Mouse (Mus musculus) bone marrow, adult 2 months (tissue): ENCODE data around the gene Alkbh4. TPM values are rescaled to one million over a fixed set of nuclear protein-coding genes. Genes with fewer than 3 reads are reported as not detected.
A peak's percentile ranks its signal among the peaks of the same experiment; 100 is the strongest.
"Not testable (repeated sequence)": the region's sequence is repeated elsewhere in the genome, so short reads cannot be mapped to it uniquely, and the experiment has no call there.

ENCODE experiments used
- H3K27ac ChIP-seq: fragments of 200-500 bp; 2 replicates; pipeline ENCODE4 v1.5.1; 2012; ENCODE audit warnings: low read depth, mild to moderate bottlenecking, control low read depth, inconsistent platforms, low read length; ENCODE audit not compliant: control insufficient read depth, poor library complexity, insufficient read depth
- H3K4me1 ChIP-seq: fragments of 200-500 bp; 2 replicates; pipeline ENCODE4 v1.6.1; 2011; ENCODE audit warnings: low read length; ENCODE audit not compliant: control insufficient read depth, insufficient read depth
- H3K4me3 ChIP-seq: fragments of 200-500 bp; replicated peaks from 2 replicates; pipeline ENCODE3; 2011; ENCODE audit warnings: mild to moderate bottlenecking, low read depth, low read length, control low read depth; ENCODE audit not compliant: control insufficient read depth
- CTCF ChIP-seq: fragments of 200-500 bp; IDR thresholded peaks from 2 replicates; pipeline ENCODE4 v1.5.1; 2011; ENCODE audit warnings: low read length, control low read depth; ENCODE audit not compliant: control insufficient read depth, insufficient read depth
- POLR2A ChIP-seq: fragments of 200-500 bp; IDR thresholded peaks from 2 replicates; pipeline ENCODE4 v1.6.1; 2011; ENCODE audit warnings: low read depth, mild to moderate bottlenecking, control low read depth, low read length, borderline replicate concordance; ENCODE audit not compliant: control insufficient read depth
- WGBS: fragments of 180-500 bp; shearing (Covaris S2); methylation state at CpG from one replicate; pipeline ENCODE4 v1.1.7; 2018; 5-methylcytosine and 5-hydroxymethylcytosine counted together
- polyA plus RNA-seq: library from polyadenylated mRNA; stranded (reverse); fragments of >200 nt; gene quantifications from 2 replicates; pipeline ENCODE4 v1.2.4, GENCODE M21; 2011; ENCODE audit warnings: low replicate concordance; ENCODE audit not compliant: missing spikeins, insufficient read depth, insufficient read length

Gene Alkbh4
- polyA plus RNA-seq, 1 experiment: 14.2 TPM

DNA sequence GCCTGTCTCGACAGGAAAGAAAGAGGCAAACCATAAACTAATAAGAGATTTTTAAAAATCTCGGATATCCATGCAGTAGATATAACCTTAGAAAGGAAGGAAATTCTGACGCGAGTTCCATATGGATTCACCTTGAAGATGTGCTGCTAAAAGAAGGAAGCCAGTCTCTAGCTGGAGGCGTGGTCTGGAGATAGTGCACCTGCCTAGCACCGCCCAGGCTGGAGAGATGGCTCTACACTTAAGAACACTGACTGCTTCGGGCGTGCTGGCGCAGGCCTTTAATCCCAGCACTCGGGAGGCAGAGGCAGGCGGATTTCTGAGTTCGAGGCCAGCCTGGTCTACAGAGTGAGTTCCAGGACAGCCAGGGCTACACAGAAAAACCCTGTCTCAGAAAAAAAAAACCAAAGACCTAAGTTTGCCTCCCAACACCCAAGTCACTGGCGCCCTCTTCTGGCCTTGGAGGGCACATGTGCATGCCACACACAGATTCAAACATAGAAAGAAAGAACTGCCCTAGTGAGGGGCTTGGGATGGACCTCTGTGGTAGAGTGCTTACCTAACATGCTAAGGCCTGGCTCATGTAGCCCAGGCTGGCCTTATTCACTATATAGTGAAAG lies 1.8 kb downstream of the Alkbh4 start:
- WGBS: 54% methylated on average over 13 of the region's 13 CpGs
- H3K4me1 ChIP-seq: peaks cover 4% of the 10 kb centered on the region
- no peak overlapping the region for H3K4me3 ChIP-seq
- TF ChIP-seq POLR2A (no peak), CTCF (peak; percentile 85)
- no peak overlapping the region for H3K27ac ChIP-seq

DNA sequence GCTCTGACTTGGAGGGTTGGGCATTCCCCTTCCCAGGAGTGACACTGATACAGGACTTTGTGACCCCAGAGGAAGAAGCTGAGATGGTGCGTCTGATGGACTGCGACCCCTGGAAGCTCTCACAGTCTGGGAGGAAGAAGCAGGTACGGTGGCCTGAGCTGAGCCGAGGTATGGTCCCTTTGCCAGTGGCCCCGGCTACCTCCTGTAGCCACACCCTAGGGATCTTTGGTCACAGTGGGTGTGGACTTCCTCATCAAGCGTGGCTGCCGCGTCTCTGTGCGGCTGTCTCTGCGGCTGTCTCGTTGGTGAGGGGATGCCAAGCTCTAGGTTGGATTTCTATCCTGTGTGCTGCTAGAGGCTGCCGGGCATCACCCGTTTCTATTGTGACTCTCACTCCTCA lies 3.4 kb downstream of the Alkbh4 start:
- 46% methylated on average over 13 of the region's 13 CpGs for WGBS
- Histone ChIP-seq H3K27ac (peak overlapping the region; percentile 94), H3K4me1 (peaks cover 4% of the 10 kb centered on the region), H3K4me3 (no peak overlapping the region)
- TF ChIP-seq POLR2A: peak; percentile 28; the same call in 1 of the 2 replicates
- no peak for TF ChIP-seq CTCF

DNA sequence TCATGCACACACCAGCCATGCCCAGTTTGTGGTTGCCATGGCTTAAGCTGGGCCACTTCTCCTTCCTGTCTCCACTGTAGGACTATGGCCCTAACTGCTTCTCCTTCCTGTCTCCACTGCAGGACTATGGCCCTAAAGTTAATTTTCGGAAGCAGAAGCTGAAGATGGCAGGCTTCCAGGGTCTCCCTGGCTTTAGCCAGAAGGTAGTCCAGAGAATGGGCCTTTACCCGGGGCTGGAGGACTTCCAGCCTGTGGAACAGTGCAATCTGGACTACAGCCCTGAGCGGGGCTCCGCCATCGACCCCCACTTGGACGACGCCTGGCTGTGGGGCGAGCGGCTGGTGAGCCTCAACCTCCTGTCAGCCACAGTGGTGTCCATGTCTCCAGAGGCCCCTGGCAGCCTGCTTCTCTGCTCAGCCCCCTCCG lies 4.1 kb downstream of the Alkbh4 start:
- TF ChIP-seq POLR2A: no peak
- Histone ChIP-seq H3K4me3 (peak overlapping the region; percentile 5), H3K4me1 (peaks cover 5% of the 10 kb centered on the region), H3K27ac (peak overlapping the region; percentile 94)
- 60% methylated on average over 10 of the region's 10 CpGs for WGBS

DNA sequence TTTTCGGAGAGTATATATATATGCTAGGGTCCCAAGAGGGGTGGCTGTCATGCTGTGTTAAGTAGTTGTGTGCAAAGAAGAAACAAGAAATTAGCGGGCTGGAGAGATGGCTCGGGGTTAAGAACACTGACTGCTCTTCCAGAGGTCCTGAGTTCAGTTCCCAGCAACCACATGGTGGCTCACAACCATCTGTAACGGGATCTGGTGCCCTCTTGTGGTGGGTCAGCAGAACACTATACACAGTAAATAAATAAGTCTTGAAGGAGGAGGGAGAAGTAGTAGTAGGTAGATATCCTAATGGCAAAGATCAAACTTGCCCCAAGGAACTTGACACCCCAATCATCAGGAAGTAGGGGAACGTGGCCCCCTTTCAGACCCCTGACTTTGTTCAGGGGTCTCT lies 6.8 kb downstream of the Alkbh4 start:
- H3K4me1 ChIP-seq: peaks cover 10% of the 10 kb centered on the region

DNA sequence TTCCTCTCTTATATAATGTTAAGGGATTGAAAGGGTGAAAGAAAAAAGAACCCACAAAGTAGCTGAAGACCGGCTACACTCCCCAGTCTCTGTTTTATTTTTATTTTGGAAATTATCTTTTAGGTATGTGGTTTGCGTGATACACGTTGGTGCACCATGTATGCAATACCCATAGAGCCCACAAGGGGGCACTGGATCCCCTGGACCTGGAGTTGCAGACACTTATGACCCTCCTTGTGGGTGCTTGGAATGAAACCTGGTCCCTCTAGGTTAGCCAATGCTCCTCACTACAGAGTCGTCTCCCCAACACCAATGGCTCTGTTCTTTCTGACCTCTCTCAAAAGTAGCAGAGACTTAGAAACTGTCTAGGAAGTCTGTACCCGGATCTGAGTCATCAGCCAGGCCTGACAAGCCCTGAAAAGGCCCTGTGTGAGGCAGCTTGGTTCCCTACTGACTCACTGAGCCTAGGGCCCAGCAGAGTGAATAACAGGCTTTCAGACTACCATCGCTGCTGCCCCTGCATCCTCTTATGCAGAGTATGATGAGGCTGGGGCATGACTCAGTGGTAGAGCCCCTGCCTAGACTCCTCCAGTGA lies 7.3 kb downstream of the Alkbh4 start:
- no peak overlapping the region for H3K4me3 ChIP-seq
- TF ChIP-seq CTCF (peak; percentile 41; the same call in 1 of the 2 replicates), POLR2A (no peak)
- H3K4me1 ChIP-seq: peaks cover 12% of the 10 kb centered on the region
- H3K27ac ChIP-seq: no peak overlapping the region
- WGBS: 87% methylated on average over 6 of the region's 6 CpGs

More for the DNA sequence above, 6.8 kb downstream of the Alkbh4 start:
- WGBS: 86% methylated on average over 5 of the region's 5 CpGs
- no peak overlapping the region for H3K27ac ChIP-seq
- H3K4me3 ChIP-seq: no peak overlapping the region
- TF ChIP-seq CTCF (peak; percentile 33; the same call in 1 of the 2 replicates), POLR2A (no peak)

DNA sequence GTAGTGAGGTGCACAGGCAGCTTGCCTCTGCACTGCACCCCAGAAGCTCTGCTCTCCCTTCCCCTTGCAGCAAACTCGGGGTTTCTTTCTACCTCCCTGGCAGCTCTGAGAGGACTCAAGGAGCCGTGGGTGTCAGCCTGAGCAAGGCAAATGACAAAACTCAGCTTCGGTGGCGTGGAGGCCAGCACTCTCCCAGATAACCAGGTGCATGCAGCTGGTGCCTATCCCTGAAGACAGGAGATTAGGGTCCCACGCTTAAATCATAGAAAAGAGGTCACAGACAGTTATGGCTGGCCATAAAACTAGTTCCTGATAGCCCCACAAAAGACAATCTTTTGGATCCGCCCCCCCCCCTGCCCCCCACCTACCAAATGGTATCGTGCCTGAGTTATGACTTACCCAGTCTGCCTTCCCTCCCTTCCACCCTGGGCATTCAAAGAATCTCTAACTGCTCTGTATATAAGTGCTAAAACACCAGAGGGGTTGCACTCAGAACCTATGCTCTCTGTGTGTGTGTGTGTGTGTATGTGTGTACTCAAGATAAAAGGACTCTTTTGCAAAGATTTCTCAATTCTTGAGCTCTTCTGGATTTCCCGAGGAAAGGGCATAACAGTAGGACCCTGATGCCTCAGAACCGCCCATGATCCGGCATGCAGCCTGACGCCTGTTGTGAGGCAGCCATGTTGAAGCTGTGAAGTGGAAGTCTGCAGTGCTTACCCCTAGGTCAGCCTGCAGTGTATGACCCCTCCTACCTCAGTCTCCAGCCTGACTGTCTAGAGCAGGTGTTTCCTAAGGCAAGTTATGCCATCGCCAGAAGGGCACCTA lies 8.9 kb downstream of the Alkbh4 start:
- WGBS: 45% methylated on average over 12 of the region's 12 CpGs
- Histone ChIP-seq H3K4me3 (no peak overlapping the region), H3K27ac (no peak overlapping the region; the same call in 1 of the 2 replicates), H3K4me1 (peaks cover 16% of the 10 kb centered on the region)
- TF ChIP-seq POLR2A (no peak), CTCF (no peak)

DNA sequence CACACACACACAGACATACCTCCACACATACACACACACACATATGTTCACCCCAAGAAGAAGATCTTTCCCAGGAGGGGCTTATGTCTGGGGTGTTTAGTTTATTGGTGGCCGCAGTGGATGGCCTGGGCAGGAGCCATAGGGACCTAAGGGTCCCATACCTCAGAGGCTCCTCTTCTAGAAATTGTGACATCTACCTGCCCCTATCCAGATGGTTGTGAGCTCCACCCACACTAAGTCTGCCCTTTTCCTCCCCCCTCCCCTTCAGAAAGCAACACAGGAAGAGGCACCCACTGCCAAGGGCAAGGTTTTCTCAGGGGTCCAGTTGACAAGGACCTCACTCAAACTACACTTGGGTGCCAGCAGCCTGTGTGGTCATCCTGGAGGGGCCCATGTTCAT lies 11.0 kb downstream of the Alkbh4 start:
- peaks cover 14% of the 10 kb centered on the region for H3K4me1 ChIP-seq

DNA sequence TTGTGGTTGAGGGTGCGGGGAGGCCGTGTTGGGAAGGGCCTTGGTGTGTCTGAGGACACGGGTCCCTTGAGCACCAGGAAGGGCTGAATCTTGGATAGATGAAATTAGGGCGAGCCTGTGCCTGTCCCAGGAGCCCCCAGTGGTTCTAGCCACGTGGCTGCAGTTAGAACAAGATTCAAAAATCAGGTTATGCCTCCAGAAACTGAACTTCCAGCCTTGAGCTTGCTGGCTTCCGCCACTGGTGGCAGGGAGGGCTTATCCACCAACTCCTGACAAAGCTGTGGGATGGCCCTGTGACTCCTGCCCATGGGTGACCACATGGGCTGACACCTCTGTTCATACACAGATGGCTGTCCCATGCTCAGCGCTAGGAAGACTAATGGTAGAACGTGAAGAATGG lies 11.8 kb downstream of the Alkbh4 start:
- H3K4me1 ChIP-seq: peaks cover 14% of the 10 kb centered on the region
- WGBS: 55% methylated on average over 8 of the region's 8 CpGs
- TF ChIP-seq CTCF (no peak), POLR2A (no peak)
- H3K4me3 ChIP-seq: no peak overlapping the region
- peak overlapping the region; percentile 10 for H3K27ac ChIP-seq

More for the DNA sequence above, 11.0 kb downstream of the Alkbh4 start:
- 86% methylated on average over 1 of the region's 1 CpGs for WGBS
- TF ChIP-seq POLR2A (no peak), CTCF (no peak)
- Histone ChIP-seq H3K4me3 (no peak overlapping the region), H3K27ac (peak overlapping the region; percentile 49; the same call in 1 of the 2 replicates)

DNA sequence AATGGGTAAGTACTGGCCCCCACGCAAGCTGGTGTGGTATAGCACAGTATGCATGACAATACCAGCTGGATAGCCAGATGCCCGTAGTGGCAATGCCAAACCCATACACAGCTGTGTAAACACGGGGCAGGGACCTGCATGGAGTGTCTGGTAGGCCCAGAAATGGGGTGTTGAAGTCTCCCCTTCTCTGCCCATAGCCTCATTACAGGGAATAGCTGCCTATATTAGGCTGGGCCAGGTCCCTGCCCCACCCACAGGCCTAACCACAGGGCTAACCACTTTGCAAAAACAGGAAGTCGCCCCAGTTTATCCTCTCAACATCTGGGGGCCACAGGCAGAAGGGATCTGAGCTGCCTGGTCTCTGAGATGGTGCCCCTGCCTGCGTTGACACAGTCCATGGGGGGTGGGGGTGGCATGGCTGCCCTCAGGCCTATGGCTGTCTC lies 13.2 kb downstream of the Alkbh4 start:
- H3K27ac ChIP-seq: peak overlapping the region; percentile 62
- WGBS: 2% methylated on average over 5 of the region's 5 CpGs
- peaks cover 14% of the 10 kb centered on the region for H3K4me1 ChIP-seq
- not testable (repeated sequence) for H3K4me3 ChIP-seq
